Mouse (Mus musculus) liver, embryonic 16.5 days (tissue): ENCODE results near the gene Ccl6. TPM values are rescaled to one million over a fixed set of nuclear protein-coding genes. Genes with fewer than 3 reads are reported as not detected.

ENCODE experiments used
- ATAC-seq: fragments of 200-750 bp; cut with Nextera tagmentation; 2 replicates; pipeline ENCODE4 v1.8.0; 2017; ENCODE audit warnings: low read depth, mild to moderate bottlenecking, moderate number of reproducible peaks, moderate library complexity
- H3K27ac ChIP-seq: fragments of 300-500 bp; sonication (generic); 2 replicates; pipeline ENCODE4 v1.5.1; 2014; ENCODE audit warnings: mild to moderate bottlenecking, low read length
- H3K27me3 ChIP-seq: fragments of 300-500 bp; sonication (generic); 2 replicates; pipeline ENCODE4 v1.6.1; 2014; ENCODE audit warnings: low read depth, low read length, mixed read lengths; ENCODE audit not compliant: control insufficient read depth, insufficient read depth
- H3K36me3 ChIP-seq: fragments of 300-500 bp; sonication (generic); 2 replicates; pipeline ENCODE4 v1.6.1; 2014; ENCODE audit warnings: mild to moderate bottlenecking; ENCODE audit not compliant: control insufficient read depth, insufficient read depth
- H3K4me1 ChIP-seq: fragments of 300-500 bp; sonication (generic); 2 replicates; pipeline ENCODE4 v1.6.1; 2014; ENCODE audit warnings: low read depth, low read length, mixed read lengths; ENCODE audit not compliant: control insufficient read depth
- H3K4me2 ChIP-seq: fragments of 300-500 bp; sonication (generic); 2 replicates; pipeline ENCODE4 v1.6.1; 2014; ENCODE audit warnings: low read depth, low read length, mixed read lengths
- H3K4me3 ChIP-seq: fragments of 300-500 bp; sonication (generic); 2 replicates; pipeline ENCODE4 v1.5.1; 2014; ENCODE audit warnings: low read depth, mild to moderate bottlenecking, low read length
- H3K9ac ChIP-seq: fragments of 300-500 bp; sonication (generic); 2 replicates; pipeline ENCODE4 v1.6.1; 2014; ENCODE audit warnings: low read depth, low read length
- H3K9me3 ChIP-seq: fragments of 300-500 bp; sonication (generic); replicated peaks from 2 replicates; pipeline ENCODE4 v1.6.1; 2016; ENCODE audit warnings: low read length; ENCODE audit not compliant: control insufficient read depth
- WGBS: fragments of 180-500 bp; shearing (Covaris S2); extraction: QIAGEN DNeasy Blood & Tissue Kit; methylation state at CpG from one replicate; pipeline ENCODE4 v1.1.7; 2014; ENCODE audit not compliant: insufficient replicate concordance; 5-methylcytosine and 5-hydroxymethylcytosine counted together
- polyA plus RNA-seq: library from polyadenylated mRNA; unstranded; fragments of >200 nt; fragmentation: Nextera tagmentation; extraction: Ambion mirVana; gene quantifications from 2 replicates; pipeline ENCODE4 v1.2.1, GENCODE M21; 2015

Ccl6 gene
- polyA plus RNA-seq, result 16.3 and 16.9 TPM in 2 replicates

GRCm38 (mm10) chr11:83592853-83593252 lies at the start of gene Ccl6:
Ccl6 (minus strand) TSS chr11:83593087.
- no peaks in the 10 kb centered on the region for H3K27me3 ChIP-seq
- H3K4me2 ChIP-seq, result no peak within 1 kb of the TSS
- no peaks in the 10 kb centered on the region; the same call in 1 of the 2 replicates for H3K4me1 ChIP-seq
- H3K36me3 ChIP-seq, result no peaks in the 10 kb centered on the region
- ATAC-seq, result no peak
- no peak within 1 kb of the TSS for H3K4me3 ChIP-seq
- H3K27ac ChIP-seq, result 0 out of 2 replicates have a peak within 1 kb of the TSS, but pooled peaks have one; percentile 38
- no peaks in the 10 kb centered on the region for H3K9me3 ChIP-seq
- 28% methylated on average over 2 of the region's 2 CpGs for WGBS
- H3K9ac ChIP-seq, result no peak within 1 kb of the TSS

- ATAC-seq, result no peak
- 11% methylated on average over 2 of the region's 2 CpGs for WGBS
- no peaks in the 10 kb centered on the region for H3K4me1 ChIP-seq
- no peak overlapping the region for H3K4me3 ChIP-seq
- no peak overlapping the region for H3K9ac ChIP-seq
- H3K4me2 ChIP-seq, result no peak overlapping the region
- H3K9me3 ChIP-seq, result no peaks in the 10 kb centered on the region
- no peaks in the 10 kb centered on the region for H3K36me3 ChIP-seq
- no peak overlapping the region for H3K27ac ChIP-seq
- no peaks in the 10 kb centered on the region for H3K27me3 ChIP-seq
These were observed 48.3 kb upstream of the Ccl6 start for GRCm38 (mm10) chr11:83641216-83641615.

- Histone ChIP-seq H3K4me1 (no peaks in the 10 kb centered on the region), H3K4me3 (no peak overlapping the region), H3K9me3 (no peaks in the 10 kb centered on the region), H3K27ac (peak overlapping the region; percentile 54), H3K27me3 (no peaks in the 10 kb centered on the region), H3K4me2 (no peak overlapping the region), H3K9ac (no peak overlapping the region), H3K36me3 (no peaks in the 10 kb centered on the region)
- 23% methylated on average over 5 of the region's 5 CpGs for WGBS
- peak; percentile 62 for ATAC-seq
These were observed 47.3 kb upstream of the Ccl6 start for GRCm38 (mm10) chr11:83640141-83640540.

- H3K27ac ChIP-seq, result peak overlapping the region; percentile 54
- no peak overlapping the region for H3K4me2 ChIP-seq
- ATAC-seq, result no peak
- H3K36me3 ChIP-seq, result no peaks in the 10 kb centered on the region
- H3K27me3 ChIP-seq, result no peaks in the 10 kb centered on the region
- no peak overlapping the region for H3K9ac ChIP-seq
- WGBS, result 22% methylated on average over 3 of the region's 3 CpGs
- no peaks in the 10 kb centered on the region for H3K9me3 ChIP-seq
- H3K4me1 ChIP-seq, result no peaks in the 10 kb centered on the region
- no peak overlapping the region for H3K4me3 ChIP-seq
These were observed 46.6 kb upstream of the Ccl6 start for GRCm38 (mm10) chr11:83639533-83639932.

GRCm38 (mm10) chr11:83638934-83639333 lies 46.0 kb upstream of the Ccl6 start:
- ATAC-seq, result no peak

GRCm38 (mm10) chr11:83636742-83637235 lies 43.9 kb upstream of the Ccl6 start:
- H3K27ac ChIP-seq, result no peak overlapping the region
- no peak overlapping the region for H3K4me3 ChIP-seq
- H3K4me1 ChIP-seq, result no peaks in the 10 kb centered on the region
- ATAC-seq, result no peak
- H3K36me3 ChIP-seq, result no peaks in the 10 kb centered on the region
- H3K4me2 ChIP-seq, result no peak overlapping the region
- no peak overlapping the region for H3K9ac ChIP-seq
- 51% methylated on average over 1 of the region's 1 CpGs for WGBS
- H3K27me3 ChIP-seq, result no peaks in the 10 kb centered on the region
- H3K9me3 ChIP-seq, result no peaks in the 10 kb centered on the region

More at GRCm38 (mm10) chr11:83638934-83639333, 46.0 kb upstream of the Ccl6 start:
- WGBS, result 22% methylated on average over 2 of the region's 2 CpGs
- Histone ChIP-seq H3K4me2 (no peak overlapping the region), H3K9ac (no peak overlapping the region), H3K9me3 (no peaks in the 10 kb centered on the region), H3K27me3 (no peaks in the 10 kb centered on the region), H3K4me3 (no peak overlapping the region), H3K27ac (no peak overlapping the region; the same call in 1 of the 2 replicates), H3K4me1 (no peaks in the 10 kb centered on the region), H3K36me3 (no peaks in the 10 kb centered on the region)

GRCm38 (mm10) chr11:83634898-83635297 lies 42.0 kb upstream of the Ccl6 start:
- 68% methylated on average over 2 of the region's 2 CpGs for WGBS
- Histone ChIP-seq H3K4me2 (no peak overlapping the region), H3K9me3 (no peaks in the 10 kb centered on the region), H3K4me1 (no peaks in the 10 kb centered on the region), H3K4me3 (no peak overlapping the region), H3K27me3 (no peaks in the 10 kb centered on the region), H3K9ac (no peak overlapping the region), H3K36me3 (no peaks in the 10 kb centered on the region), H3K27ac (no peak overlapping the region)
- ATAC-seq, result no peak

- Histone ChIP-seq H3K4me3 (no peak overlapping the region), H3K4me1 (no peaks in the 10 kb centered on the region), H3K27me3 (no peaks in the 10 kb centered on the region), H3K9ac (no peak overlapping the region), H3K36me3 (no peaks in the 10 kb centered on the region), H3K4me2 (no peak overlapping the region), H3K9me3 (no peaks in the 10 kb centered on the region), H3K27ac (no peak overlapping the region)
- ATAC-seq, result no peak
- 41% methylated on average over 4 of the region's 4 CpGs for WGBS
These were observed 41.5 kb upstream of the Ccl6 start for GRCm38 (mm10) chr11:83634425-83634824.

- Histone ChIP-seq H3K27me3 (no peaks in the 10 kb centered on the region), H3K4me2 (no peak overlapping the region), H3K4me1 (no peaks in the 10 kb centered on the region), H3K9me3 (no peaks in the 10 kb centered on the region), H3K4me3 (no peak overlapping the region), H3K36me3 (no peaks in the 10 kb centered on the region), H3K9ac (no peak overlapping the region), H3K27ac (no peak overlapping the region)
- ATAC-seq, result no peak
- WGBS, result 31% methylated on average over 4 of the region's 4 CpGs
These were observed 39.9 kb upstream of the Ccl6 start for GRCm38 (mm10) chr11:83632744-83633143.
